Mouse (Mus musculus): ENCODE data around the gene Xrcc1. TPM values are rescaled to one million over a fixed set of nuclear protein-coding genes. Genes with fewer than 3 reads are reported as not detected.
"Not testable (repeated sequence)": the region's sequence is repeated elsewhere in the genome, so short reads cannot be mapped to it uniquely, and the experiment has no call there.

Xrcc1 gene
- polyA plus RNA-seq, 1 experiment from 2014 or later = 17.9 TPM

DNA sequence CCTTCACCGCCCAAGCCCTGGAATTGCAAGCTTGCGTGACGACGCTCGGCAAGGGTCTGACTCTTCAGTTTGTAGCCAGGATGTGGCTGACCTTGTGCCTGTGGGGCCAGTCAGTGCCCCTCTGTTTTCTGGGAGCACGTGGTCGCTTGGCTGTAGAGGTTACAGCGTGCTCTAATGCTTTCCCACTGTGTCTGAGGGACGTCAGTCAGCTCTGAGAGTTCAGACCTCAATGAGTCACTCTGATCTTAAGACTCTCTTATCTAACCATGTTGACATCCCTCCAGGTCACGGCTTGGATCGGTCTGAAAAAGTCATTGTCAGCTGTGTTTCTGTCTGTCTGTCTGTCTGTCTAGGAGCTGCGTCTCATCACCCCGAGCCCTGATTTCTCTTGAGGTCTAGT, 68.7 kb downstream of the Xrcc1 start:
- ATAC-seq (no peak), DNase-seq (no peak)
- Histone ChIP-seq H3K4me2 (ENCODE audit: low read depth, low read length) (no peak overlapping the region), H3K4me1 (ENCODE audit: insufficient read depth) (peaks cover 18% of the 10 kb centered on the region), H3K4me3 (ENCODE audit: low read depth, low read length) (no peak overlapping the region), H3K9ac (replicated peaks) (no peak overlapping the region), H3K9me3 (ENCODE audit: low read length) (no peaks in the 10 kb centered on the region), H3K27me3 (ENCODE audit: insufficient read depth, low read length) (peaks cover 6% of the 10 kb centered on the region; the same call in 1 of the 2 replicates), H3K36me3 (replicated peaks; ENCODE audit: insufficient read depth, low read length) (peaks cover 11% of the 10 kb centered on the region), H3K27ac (ENCODE audit: low read depth) (no peak overlapping the region)
- 63% methylated on average over 13 of the region's 13 CpGs for WGBS (ENCODE audit: insufficient replicate concordance)
- TF ChIP-seq CTCF (IDR thresholded peaks at IDR 0.05; ENCODE audit: low read depth) = no peak

DNA sequence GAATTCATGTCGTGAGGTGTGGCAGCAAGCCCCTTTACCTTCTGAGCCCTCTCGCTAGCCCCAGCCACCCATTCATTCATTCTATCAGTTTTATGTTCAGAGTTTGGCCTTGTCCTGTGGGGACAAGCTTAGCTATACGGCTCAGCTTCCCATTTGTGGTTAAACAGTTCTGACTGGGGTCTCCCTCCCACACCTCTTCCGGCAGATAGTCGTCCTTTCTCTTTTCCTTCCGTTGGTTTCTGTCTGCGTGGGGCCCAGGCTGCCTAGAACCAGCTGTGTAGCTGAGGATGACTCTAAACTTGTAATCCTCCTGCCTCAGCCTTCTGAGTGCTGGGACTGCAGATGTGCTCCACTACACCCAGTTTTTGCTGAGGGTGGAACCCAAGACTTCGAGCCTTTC, 71.7 kb downstream of the Xrcc1 start:
- Histone ChIP-seq H3K27ac (ENCODE audit: low read depth) (0 out of 2 replicates have a peak overlapping the region, but pooled peaks have one; percentile 9), H3K9ac (replicated peaks) (no peak overlapping the region), H3K4me1 (ENCODE audit: insufficient read depth) (peaks cover under 1% of the 10 kb centered on the region), H3K36me3 (replicated peaks; ENCODE audit: insufficient read depth, low read length) (peaks cover 26% of the 10 kb centered on the region), H3K27me3 (ENCODE audit: insufficient read depth, low read length) (0 out of 2 replicates have a peak, but pooled peaks cover 1% of the 10 kb centered on the region), H3K4me3 (ENCODE audit: low read depth, low read length) (no peak overlapping the region), H3K4me2 (ENCODE audit: low read depth, low read length) (no peak overlapping the region), H3K9me3 (ENCODE audit: low read length) (peaks cover 4% of the 10 kb centered on the region; the same call in 1 of the 2 replicates)
- TF ChIP-seq CTCF (IDR thresholded peaks at IDR 0.05; ENCODE audit: low read depth) = no peak
- no peak for TF ChIP-seq EP300 (IDR thresholded peaks at IDR 0.05; ENCODE audit: low read depth)
- ATAC-seq (no peak), DNase-seq (no peak)
- 38% methylated on average over 8 of the region's 8 CpGs for WGBS (ENCODE audit: insufficient replicate concordance)

DNA sequence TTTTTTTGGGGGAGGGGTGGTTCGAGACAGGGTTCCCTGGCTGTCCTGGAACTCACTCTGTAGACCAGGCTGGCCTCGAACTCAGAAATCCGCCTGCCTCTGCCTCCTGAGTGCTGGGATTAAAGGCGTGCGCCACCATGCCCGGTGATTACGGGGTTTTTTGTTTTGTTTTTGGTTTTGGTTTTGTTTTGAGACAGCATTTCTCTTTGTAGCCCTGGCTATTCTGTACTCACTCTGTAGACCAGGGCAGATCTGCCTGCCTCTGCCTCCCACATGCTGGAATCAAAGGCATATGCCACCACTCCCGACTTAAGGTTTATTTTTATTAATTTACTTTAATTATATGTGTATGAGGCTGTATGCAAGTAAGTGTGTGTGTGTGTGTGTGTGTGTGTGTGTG, 72.3 kb downstream of the Xrcc1 start:
- not testable (repeated sequence) for DNase-seq; H3K4me1 ChIP-seq (ENCODE audit: insufficient read depth); ATAC-seq; H3K9ac ChIP-seq (replicated peaks); H3K27me3 ChIP-seq (ENCODE audit: insufficient read depth, low read length); H3K9me3 ChIP-seq (ENCODE audit: low read length); H3K4me3 ChIP-seq (ENCODE audit: low read depth, low read length); H3K4me2 ChIP-seq (ENCODE audit: low read depth, low read length); H3K27ac ChIP-seq (ENCODE audit: low read depth)
- H3K36me3 ChIP-seq (replicated peaks; ENCODE audit: insufficient read depth, low read length) = peaks cover 26% of the 10 kb centered on the region
- WGBS (ENCODE audit: insufficient replicate concordance) = 81% methylated on average over 8 of the region's 8 CpGs

DNA sequence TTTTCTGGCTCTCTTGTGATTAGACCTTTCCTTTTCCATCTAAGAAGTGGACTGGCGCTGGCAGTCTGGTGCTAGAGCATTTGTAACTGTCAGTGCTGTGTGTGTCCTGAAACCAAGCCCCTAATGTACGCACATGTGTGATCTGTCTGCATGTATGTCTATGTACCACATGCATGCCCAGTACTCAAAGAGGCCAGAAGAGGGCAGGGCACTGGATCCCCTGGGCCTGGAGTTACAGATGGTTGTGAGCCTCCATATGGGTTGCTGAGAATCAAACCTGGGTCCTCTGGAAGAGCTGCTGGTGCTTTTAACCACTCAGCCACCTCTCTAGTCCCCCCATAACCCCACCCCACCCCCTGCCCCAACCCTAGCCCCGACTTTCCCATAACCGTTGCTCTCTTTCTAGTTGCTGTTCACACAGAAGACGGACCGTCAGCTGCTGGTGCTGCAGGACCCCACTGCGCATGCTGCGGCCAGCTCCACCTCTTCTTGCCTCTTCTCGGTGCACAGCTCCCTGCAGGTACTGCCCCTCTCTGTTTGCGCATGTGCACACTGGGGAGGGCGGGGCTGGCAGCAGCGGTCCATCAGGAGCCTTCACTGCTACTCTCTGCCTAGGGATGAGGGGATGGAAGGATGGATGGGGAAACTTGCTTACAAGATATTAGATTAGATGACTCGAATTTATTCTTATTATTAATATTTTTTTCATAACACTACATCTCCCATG, 73.7 kb downstream of the Xrcc1 start:
- Histone ChIP-seq H3K36me3 (replicated peaks; ENCODE audit: insufficient read depth, low read length) (peaks cover 33% of the 10 kb centered on the region), H3K9ac (replicated peaks) (no peak overlapping the region), H3K27ac (ENCODE audit: low read depth) (no peak overlapping the region), H3K4me1 (ENCODE audit: insufficient read depth) (no peaks in the 10 kb centered on the region; the same call in 1 of the 2 replicates), H3K4me2 (ENCODE audit: low read depth, low read length) (no peak overlapping the region), H3K4me3 (ENCODE audit: low read depth, low read length) (no peak overlapping the region), H3K27me3 (ENCODE audit: insufficient read depth, low read length) (no peaks in the 10 kb centered on the region), H3K9me3 (ENCODE audit: low read length) (peaks cover 4% of the 10 kb centered on the region; the same call in 1 of the 2 replicates)
- ATAC-seq (no peak), DNase-seq (no peak)
- WGBS (ENCODE audit: insufficient replicate concordance) = 81% methylated on average over 13 of the region's 13 CpGs
- TF ChIP-seq CTCF (IDR thresholded peaks at IDR 0.05; ENCODE audit: low read depth) (0 out of 2 replicates have a peak, but pooled peaks have one; percentile 6), EP300 (IDR thresholded peaks at IDR 0.05; ENCODE audit: low read depth) (no peak)

DNA sequence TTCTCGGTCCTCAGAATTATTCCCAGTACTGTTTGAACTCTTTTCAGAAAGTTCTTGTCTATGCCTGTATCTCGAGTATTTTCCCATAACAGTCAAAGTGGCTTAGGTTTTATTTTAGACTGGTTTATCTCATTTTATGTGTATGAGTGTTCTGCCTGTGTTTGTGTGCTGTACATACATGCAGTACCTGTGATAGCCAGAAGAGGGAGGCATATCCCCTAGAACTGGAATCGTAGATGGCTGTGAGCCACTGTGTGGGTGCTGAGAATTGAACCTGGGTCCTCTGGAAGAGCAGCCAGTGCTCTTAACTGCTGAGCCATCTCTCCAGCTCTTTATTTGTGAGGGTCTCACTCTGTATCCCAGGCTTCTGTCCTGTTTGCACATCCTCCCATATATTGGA, 75.1 kb downstream of the Xrcc1 start:
- Histone ChIP-seq H3K36me3 (replicated peaks; ENCODE audit: insufficient read depth, low read length) (peaks cover 37% of the 10 kb centered on the region), H3K27ac (ENCODE audit: low read depth) (no peak overlapping the region), H3K4me3 (ENCODE audit: low read depth, low read length) (no peak overlapping the region), H3K27me3 (ENCODE audit: insufficient read depth, low read length) (no peaks in the 10 kb centered on the region), H3K9ac (replicated peaks) (no peak overlapping the region), H3K4me1 (ENCODE audit: insufficient read depth) (no peaks in the 10 kb centered on the region; the same call in 1 of the 2 replicates), H3K9me3 (ENCODE audit: low read length) (peaks cover 4% of the 10 kb centered on the region; the same call in 1 of the 2 replicates), H3K4me2 (ENCODE audit: low read depth, low read length) (no peak overlapping the region)
- DNase-seq (no peak), ATAC-seq (no peak)
- 93% methylated on average over 3 of the region's 3 CpGs for WGBS (ENCODE audit: insufficient replicate concordance)
- peak; percentile 57 for TF ChIP-seq CTCF (IDR thresholded peaks at IDR 0.05; ENCODE audit: low read depth)
- no peak for TF ChIP-seq EP300 (IDR thresholded peaks at IDR 0.05; ENCODE audit: low read depth)

DNA sequence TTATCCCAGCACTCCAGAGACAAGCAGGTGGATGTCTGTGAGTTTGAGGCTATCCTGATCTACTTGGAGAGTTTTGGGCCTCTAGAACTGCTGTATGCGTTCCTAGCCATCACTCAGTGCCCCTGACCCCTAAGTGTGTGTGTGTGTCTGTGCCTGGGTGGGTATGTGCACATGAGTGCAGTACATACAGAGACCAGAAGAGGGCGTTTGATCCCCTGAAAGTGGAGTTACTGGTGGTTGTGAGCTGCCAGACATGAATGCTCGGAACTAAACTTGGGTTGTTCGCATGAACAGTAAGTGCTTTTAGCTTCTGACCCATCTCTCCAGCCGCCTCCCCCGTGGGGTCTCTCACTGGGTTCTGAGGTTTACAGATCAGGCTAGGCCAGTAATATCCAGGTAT, 76.9 kb downstream of the Xrcc1 start:
- no peak for ATAC-seq
- TF ChIP-seq CTCF (IDR thresholded peaks at IDR 0.05; ENCODE audit: low read depth) (peak; percentile 28; the same call in 1 of the 2 replicates), EP300 (IDR thresholded peaks at IDR 0.05; ENCODE audit: low read depth) (no peak)
- Histone ChIP-seq H3K9me3 (ENCODE audit: low read length) (peaks cover 4% of the 10 kb centered on the region; the same call in 1 of the 2 replicates), H3K4me2 (ENCODE audit: low read depth, low read length) (no peak overlapping the region), H3K4me3 (ENCODE audit: low read depth, low read length) (no peak overlapping the region), H3K27me3 (ENCODE audit: insufficient read depth, low read length) (no peaks in the 10 kb centered on the region), H3K27ac (ENCODE audit: low read depth) (no peak overlapping the region), H3K9ac (replicated peaks) (no peak overlapping the region), H3K36me3 (replicated peaks; ENCODE audit: insufficient read depth, low read length) (peaks cover 35% of the 10 kb centered on the region), H3K4me1 (ENCODE audit: insufficient read depth) (no peaks in the 10 kb centered on the region)
- 85% methylated on average over 6 of the region's 6 CpGs for WGBS (ENCODE audit: insufficient replicate concordance)
- DNase-seq = no peak

Other genes with a start within 250 kb of the Xrcc1 start
- gene Zfp61, start 245.1 kb upstream of the Xrcc1 start, polyA plus RNA-seq (2015; fragmentation: Nextera tagmentation; extraction: Ambion mirVana) = 1.6 and 1.8 TPM in 2 replicates
- gene Zfp94, start 229.6 kb upstream of the Xrcc1 start, polyA plus RNA-seq (2015; fragmentation: Nextera tagmentation; extraction: Ambion mirVana) = 1.8 and 2.2 TPM in 2 replicates
- not detected in 2 replicates for gene Tescl, start 212.4 kb upstream of the Xrcc1 start, polyA plus RNA-seq (2015; fragmentation: Nextera tagmentation; extraction: Ambion mirVana)
- gene Lypd5, start 197.1 kb upstream of the Xrcc1 start, polyA plus RNA-seq (2015; fragmentation: Nextera tagmentation; extraction: Ambion mirVana) = 0.06 TPM in 1 of 2 replicates, not detected in the other
- gene Kcnn4, start 176.0 kb upstream of the Xrcc1 start, polyA plus RNA-seq (2015; fragmentation: Nextera tagmentation; extraction: Ambion mirVana) = 41.0 and 41.9 TPM in 2 replicates
- 8.2 and 8.7 TPM in 2 replicates for gene Smg9, start 146.7 kb upstream of the Xrcc1 start, polyA plus RNA-seq (2015; fragmentation: Nextera tagmentation; extraction: Ambion mirVana)
- gene Irgc1, start 94.0 kb upstream of the Xrcc1 start, polyA plus RNA-seq (2015; fragmentation: Nextera tagmentation; extraction: Ambion mirVana) = 0.18 and 0.28 TPM in 2 replicates
- gene Plaur, start 83.8 kb upstream of the Xrcc1 start, polyA plus RNA-seq (2015; fragmentation: Nextera tagmentation; extraction: Ambion mirVana) = 9.3 and 10.8 TPM in 2 replicates
- gene Cadm4, start 64.3 kb upstream of the Xrcc1 start, polyA plus RNA-seq (2015; fragmentation: Nextera tagmentation; extraction: Ambion mirVana) = 0.17 and 0.46 TPM in 2 replicates
- 3.3 and 4.1 TPM in 2 replicates for gene Zfp428, start 39.3 kb upstream of the Xrcc1 start, polyA plus RNA-seq (2015; fragmentation: Nextera tagmentation; extraction: Ambion mirVana)
- gene AC161166.1, start 33.8 kb upstream of the Xrcc1 start, polyA plus RNA-seq (2015; fragmentation: Nextera tagmentation; extraction: Ambion mirVana) = not detected in 2 replicates
- gene Irgq, start 15.6 kb upstream of the Xrcc1 start, polyA plus RNA-seq (2015; fragmentation: Nextera tagmentation; extraction: Ambion mirVana) = 1.3 and 1.6 TPM in 2 replicates
- 0.13 TPM in 1 of 2 replicates, not detected in the other for gene Pinlyp, start 171 bp upstream of the Xrcc1 start, polyA plus RNA-seq (2015; fragmentation: Nextera tagmentation; extraction: Ambion mirVana)
- 39.7 and 40.9 TPM in 2 replicates for gene Ethe1, start 41.3 kb downstream of the Xrcc1 start, polyA plus RNA-seq (2015; fragmentation: Nextera tagmentation; extraction: Ambion mirVana)
- gene Zfp575, start 41.4 kb downstream of the Xrcc1 start, polyA plus RNA-seq (2015; fragmentation: Nextera tagmentation; extraction: Ambion mirVana) = 0.13 and 0.15 TPM in 2 replicates
- gene Phldb3, start 64.5 kb downstream of the Xrcc1 start, polyA plus RNA-seq (2015; fragmentation: Nextera tagmentation; extraction: Ambion mirVana) = 0.12 and 0.25 TPM in 2 replicates
- not detected in 2 replicates for gene Lypd3, start 90.3 kb downstream of the Xrcc1 start, polyA plus RNA-seq (2015; fragmentation: Nextera tagmentation; extraction: Ambion mirVana)
- not detected in 2 replicates for gene Tex101, start 130.4 kb downstream of the Xrcc1 start, polyA plus RNA-seq (2015; fragmentation: Nextera tagmentation; extraction: Ambion mirVana)
- not detected in 2 replicates for gene BC049730, start 163.0 kb downstream of the Xrcc1 start, polyA plus RNA-seq (2015; fragmentation: Nextera tagmentation; extraction: Ambion mirVana)
- gene Gm4763, start 180.6 kb downstream of the Xrcc1 start, polyA plus RNA-seq (2015; fragmentation: Nextera tagmentation; extraction: Ambion mirVana) = not detected in 2 replicates
- 18.9 and 20.5 TPM in 2 replicates for gene Cd177, start 214.0 kb downstream of the Xrcc1 start, polyA plus RNA-seq (2015; fragmentation: Nextera tagmentation; extraction: Ambion mirVana)
- 5.0 and 5.3 TPM in 2 replicates for gene Ceacam10, start 230.9 kb downstream of the Xrcc1 start, polyA plus RNA-seq (2015; fragmentation: Nextera tagmentation; extraction: Ambion mirVana)